Mouse (Mus musculus) frontal cortex, postnatal 36 days (tissue): ENCODE data around the gene Naa11.

Experiments used
- DNase-seq, 2 experiments: peaks; one replicate each; pipeline ENCODE4 v3.0.0; 2022; ENCODE audit warnings: low spot score in 2 of 2

Naa11 gene

GRCm38 (mm10) chr5:97392160-97392559 is at the start of gene Naa11:
Gene Naa11 (minus strand): TSS chr5:97392379.
- no peak for DNase-seq

DNA sequence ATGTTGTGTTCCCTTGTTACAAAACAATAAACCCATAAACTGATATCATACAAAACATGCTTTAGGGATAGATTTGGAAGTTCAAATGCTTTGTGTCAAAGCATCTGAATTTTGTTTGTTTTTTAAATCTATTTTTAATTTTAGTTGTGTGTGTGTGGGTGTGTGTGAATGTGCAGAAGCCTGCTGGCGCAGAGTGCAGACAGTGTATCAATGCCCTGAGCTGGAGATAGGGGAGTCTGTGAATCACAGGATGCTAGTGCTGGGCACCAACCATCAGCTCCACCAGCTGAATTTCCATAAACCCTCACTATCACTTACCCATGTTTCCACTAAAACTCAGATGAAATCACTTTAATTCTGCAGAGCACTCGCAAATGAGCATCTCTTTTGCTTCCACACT is 40.3 kb upstream of the Naa11 start:
- DNase-seq = no peak

DNA sequence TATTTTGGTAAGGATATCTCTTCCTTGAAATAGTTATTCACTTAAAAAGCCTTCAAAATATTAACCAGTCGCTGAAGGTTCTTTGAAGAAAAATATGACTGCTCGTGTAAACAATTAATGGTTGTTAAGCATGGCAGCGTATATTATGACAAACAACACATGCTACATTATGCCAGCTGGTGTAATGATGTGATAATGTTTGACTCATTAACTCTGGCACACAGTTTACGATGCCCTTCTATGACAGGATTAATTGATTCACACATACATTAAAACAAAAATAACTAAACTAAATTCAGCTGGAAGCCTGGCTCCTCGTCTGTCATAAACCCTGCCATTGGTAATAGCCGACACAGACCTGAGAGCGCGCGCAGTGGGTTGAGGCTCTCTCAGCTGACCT is 37.8 kb upstream of the Naa11 start:
- DNase-seq = no peak

DNA sequence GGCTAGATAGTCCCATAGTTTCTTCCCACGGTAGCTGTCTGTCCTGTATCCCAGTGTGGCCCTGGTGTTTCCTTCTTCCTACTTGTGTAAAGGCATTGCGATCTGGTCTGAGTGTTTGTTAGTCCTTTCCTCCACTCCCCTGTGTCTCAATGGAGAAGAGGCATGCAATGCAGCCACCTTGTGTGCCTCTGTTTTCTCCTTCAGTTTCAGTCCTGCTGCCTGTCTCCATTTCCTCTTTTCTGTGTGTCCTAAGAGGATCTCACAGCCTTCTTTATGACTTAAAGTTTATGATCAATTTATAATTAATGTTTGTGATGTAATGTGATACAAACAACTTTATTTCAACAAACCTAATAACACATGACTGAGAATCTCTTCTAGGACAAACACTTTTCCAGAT is 29.5 kb upstream of the Naa11 start:
- DNase-seq = no peak

DNA sequence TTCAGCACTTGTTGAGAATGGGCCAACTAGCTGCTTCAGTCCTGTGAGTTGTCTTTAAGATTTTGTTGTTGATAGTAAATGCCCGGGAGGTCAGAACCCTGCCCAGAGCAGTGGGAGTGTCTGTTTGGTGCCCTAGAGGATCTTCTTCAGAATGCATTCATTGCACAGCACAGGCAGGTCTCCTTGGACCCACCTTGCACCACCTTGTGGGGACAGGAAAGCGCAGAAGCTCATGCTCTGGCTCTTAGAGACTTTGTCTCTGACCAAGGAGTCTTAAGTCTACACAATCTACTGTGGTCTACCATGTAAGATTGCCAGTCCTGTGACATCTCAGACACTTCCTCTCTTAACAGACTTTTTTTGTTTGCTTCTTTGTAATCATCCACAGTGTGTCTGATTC is 25.0 kb upstream of the Naa11 start:
- no peak for DNase-seq

- DNase-seq = no peak
Observed at GRCm38 (mm10) chr5:97415837-97416236, 23.7 kb upstream of the Naa11 start.

GRCm38 (mm10) chr5:97413716-97414115 is 21.5 kb upstream of the Naa11 start:
- no peak for DNase-seq

GRCm38 (mm10) chr5:97410190-97410589 is 18.0 kb upstream of the Naa11 start:
- peak in 1 of 2 experiments; percentile 13 for DNase-seq

DNA sequence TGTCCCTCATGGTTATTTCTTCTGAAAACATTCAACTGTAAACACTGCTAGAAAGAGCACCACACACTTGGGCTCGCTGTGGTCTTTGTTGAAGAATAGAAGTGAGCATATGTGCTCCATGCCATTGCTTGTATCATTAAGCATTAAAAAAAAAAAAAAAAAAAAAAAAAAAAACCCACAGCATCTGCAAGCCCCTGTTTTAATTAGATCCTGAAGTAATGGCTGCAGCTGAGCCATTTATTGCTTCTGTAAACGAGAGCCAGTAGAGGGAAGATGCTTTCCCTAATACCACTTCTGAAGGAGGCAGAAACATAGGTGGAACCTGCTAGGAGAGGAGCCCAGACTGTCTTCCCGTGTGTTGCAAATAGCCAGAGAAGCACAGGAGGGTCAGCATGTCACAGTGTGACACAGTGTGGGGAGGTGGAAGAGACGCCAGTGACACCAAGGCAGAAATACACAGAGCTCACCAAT is 17.1 kb upstream of the Naa11 start:
- DNase-seq = no peak

DNA sequence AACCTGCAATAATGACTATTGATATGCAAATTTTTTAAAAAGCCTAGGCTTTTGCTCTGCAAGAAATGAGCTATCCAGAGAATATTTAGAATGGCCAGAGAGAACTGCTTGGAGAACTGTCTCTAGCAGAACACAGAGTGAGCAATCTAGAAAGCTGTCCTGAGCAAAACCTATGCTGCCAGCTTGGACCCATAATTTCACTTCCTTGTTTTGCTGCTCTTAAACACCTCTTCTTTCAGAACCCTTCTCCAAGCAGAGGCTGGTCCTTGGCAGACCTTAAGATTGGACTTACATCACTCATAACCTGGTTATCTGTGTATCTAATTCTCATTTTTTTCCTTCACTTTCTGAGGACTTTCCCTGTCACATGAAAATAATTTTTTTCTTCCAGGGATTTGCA is 8.9 kb upstream of the Naa11 start:
- DNase-seq = no peak

DNA sequence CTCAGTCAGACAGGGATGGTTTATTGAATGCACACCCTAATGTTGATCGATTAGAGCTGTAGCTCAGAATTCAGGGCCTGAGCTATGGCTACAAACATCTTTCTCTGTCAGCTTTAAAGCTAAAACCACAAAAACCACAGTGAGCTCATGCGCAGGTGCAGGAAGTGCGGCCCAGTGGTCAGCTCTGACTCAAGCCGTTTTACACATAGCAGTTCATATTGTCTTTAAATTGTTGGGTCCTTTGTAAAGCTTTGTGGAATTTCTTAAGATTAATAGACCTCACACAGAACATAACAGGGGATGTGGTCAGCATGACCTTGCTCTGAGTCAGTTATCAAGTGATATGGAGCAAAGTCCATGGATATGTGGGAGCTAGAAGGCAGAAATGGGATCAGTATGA is 5.4 kb upstream of the Naa11 start:
- no peak for DNase-seq

- DNase-seq = peak; percentile 17 to 19
Observed at GRCm38 (mm10) chr5:97387622-97388021, 4.6 kb downstream of the Naa11 start.

DNA sequence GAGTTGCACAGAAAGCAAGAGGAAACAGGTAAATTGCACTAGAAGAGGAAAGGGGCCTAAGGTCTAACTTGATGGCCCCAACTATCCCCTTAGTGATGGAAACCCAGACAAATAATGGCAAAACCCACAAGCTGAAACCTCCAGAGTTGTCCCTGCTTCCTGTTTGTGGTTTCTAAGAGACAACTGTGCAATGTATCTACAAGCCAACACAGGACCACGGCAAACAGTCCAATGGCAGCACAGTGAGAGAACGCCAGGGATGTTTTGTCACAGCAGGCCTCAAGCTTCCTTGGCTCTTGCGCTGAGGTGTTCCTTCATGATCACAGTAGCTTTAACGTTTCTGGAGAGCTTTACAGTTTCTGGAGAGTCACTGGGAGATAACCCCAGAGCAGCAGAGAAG is 7.8 kb downstream of the Naa11 start:
- DNase-seq = no peak

GRCm38 (mm10) chr5:97382548-97383222 is 9.5 kb downstream of the Naa11 start:
- DNase-seq = no peak

DNA sequence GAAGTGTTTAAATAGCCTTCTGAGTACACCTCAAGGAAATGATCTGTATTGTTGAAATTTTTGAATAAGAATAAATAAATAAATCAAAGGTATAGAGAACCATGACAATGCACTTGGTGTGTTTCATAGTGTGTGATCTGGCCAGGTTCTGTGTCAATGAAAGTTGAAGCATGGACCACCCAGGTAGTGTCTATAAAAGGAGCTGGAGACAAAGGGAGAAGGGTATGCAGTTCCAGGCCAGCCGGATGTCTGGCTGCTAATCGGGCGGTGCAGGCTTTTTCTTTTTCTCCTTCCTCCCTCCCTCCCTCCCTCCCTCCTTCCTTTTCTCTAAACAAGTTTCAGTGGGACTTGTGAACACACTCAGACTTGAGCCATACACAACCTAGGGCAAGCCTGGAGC is 12.2 kb downstream of the Naa11 start:
- DNase-seq = no peak

DNA sequence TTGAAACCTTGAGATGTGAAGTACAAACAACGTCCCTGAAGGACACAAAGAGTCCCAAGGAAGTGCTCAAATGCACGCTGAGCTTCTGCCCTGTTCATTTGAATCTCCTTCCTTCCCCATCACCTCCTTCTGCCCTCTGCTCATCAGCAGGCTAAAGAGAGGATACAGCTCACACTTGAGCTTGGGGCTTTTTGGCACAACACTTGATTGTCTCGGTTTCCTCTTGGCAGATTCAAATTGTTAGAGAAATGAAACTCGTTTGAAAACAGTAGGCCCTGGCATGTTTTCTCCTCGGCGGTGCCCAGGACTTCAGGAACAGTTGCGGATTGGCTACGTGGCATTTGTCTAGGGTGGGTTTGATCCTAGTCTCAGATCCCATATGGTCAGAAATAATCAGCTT is 27.4 kb downstream of the Naa11 start:
- no peak for DNase-seq

DNA sequence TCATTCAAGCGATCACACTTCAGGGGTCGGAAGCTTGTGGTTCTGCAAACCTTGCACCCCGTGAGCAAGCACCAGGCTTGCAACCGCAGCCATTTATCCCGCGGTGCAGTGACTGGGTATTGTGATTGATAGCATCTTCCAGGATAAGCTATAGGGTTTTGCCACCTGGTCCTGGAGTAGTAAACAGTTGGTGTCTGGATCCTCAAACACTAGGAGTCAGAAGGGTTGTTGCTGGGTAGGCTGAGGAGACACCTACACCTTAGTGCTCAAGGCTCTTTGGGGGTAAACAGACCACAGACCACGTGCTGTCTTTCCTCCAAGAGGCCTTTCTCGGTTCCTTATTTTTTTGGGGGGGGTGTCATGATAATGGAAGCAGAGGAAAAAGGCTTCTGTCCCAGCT is 27.9 kb downstream of the Naa11 start:
- DNase-seq = no peak

- peak in 1 of 2 experiments; percentile 11 for DNase-seq
Observed at GRCm38 (mm10) chr5:97362539-97362938, 29.6 kb downstream of the Naa11 start.

DNA sequence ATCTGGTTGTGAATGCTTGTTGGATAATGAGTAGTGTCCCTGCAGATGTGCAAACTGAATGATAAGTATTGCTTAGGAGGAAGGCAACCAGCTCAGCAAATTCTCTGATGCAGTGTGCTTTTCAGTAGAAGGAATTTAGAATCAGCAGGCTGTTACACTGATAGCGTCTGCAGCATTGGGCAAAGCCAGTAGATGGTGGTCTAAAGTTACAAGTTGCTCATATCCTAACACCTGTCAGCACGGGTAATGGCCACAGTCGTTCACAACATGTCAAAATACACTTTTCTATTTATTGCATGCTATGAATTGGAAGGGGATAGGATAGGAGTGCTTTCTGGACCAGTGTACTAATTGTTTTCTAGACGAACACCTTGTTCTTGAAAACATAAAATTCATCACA is 33.1 kb downstream of the Naa11 start:
- no peak for DNase-seq

GRCm38 (mm10) chr5:97356135-97356534 is 36.0 kb downstream of the Naa11 start:
- no peak for DNase-seq

- DNase-seq = no peak
Observed at GRCm38 (mm10) chr5:97355152-97355551, 37.0 kb downstream of the Naa11 start.

- no peak for DNase-seq
Observed at GRCm38 (mm10) chr5:97348760-97349159, 43.4 kb downstream of the Naa11 start.

- no peak for DNase-seq
Observed at GRCm38 (mm10) chr5:97348310-97348709, 43.9 kb downstream of the Naa11 start.

- DNase-seq = peak in 1 of 2 experiments; percentile 3
Observed at GRCm38 (mm10) chr5:97345732-97346253, 46.4 kb downstream of the Naa11 start.
